Mouse (Mus musculus): ENCODE data around the gene Hvcn1.
A peak's percentile ranks its signal among the peaks of the same experiment; 100 is the strongest.

Gene Hvcn1

DNA sequence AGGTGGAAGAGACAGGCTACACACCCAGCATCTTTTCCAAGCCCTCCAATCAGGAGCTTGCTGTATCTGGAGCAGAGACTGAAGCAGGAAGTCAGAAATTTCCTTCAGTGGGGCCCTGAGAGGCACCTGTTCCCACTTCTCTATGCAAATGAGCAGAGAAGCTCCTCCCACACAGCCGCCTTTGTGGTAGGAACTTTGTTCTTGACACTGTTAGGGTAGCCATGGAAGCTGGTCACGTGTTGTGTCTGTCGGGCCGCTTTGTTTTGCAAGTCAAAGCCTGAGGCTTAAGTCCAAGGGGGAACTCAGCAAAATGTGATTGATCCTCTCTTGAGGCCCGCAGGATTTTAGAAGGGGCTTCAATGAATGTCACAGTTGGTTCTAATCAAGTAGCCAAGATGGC is 68.2 kb downstream of the Hvcn1 start:
- no peak for DNase-seq

DNA sequence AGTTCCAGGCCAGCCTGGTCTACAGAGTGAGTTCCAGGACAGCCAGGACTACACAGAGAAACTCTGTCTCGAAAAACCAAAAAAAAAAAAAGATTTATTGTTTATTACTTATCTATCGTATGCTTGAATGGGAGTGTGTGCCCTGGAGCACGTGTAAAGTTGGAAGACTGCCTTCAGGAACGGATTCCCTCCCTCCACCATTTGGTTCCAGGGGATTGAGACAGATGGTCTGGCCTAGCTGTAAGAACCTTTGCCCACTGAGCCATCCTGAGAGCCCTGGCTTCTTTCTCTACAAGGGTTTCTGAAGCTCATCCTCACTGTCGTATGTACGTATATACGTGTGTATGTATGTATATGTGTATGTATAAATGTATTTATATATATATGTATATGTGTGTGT is 72.3 kb downstream of the Hvcn1 start:
- no peak for DNase-seq

GRCm38 (mm10) chr5:122279799-122280421 is 73.3 kb downstream of the Hvcn1 start:
- DNase-seq = no peak

- no peak for DNase-seq
Observed at GRCm38 (mm10) chr5:122280422-122280826, 73.8 kb downstream of the Hvcn1 start.

DNA sequence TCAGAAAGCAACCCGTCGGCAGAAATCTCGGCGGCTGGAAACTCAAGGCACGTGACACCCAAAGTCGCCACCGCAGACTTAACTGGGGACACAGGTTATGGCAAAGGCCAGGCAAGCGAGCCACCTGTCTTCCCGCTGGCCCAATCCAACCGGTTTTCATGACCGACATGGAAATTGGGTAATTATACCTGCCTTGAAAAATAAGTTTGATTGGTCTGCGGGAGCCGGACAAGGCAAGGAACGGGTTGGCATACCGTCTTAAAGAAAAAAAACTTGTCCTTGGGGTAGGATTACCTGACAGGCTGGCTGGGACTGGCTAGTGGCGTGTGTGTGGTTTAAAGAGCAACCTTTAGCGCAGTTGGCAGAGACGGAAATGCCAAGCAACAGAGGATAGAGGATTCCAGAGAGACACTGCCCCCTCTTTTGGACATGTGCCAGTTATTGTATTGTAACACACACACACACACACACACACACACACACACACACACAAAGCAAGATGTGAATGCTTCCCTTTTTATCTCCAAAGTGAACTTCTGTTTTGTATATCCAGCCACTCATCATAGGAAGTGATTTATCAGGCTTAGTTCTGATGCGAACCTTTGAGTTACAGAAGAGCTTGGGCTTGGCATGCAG is 74.3 kb downstream of the Hvcn1 start:
- DNase-seq = no peak

- DNase-seq = no peak
Observed at GRCm38 (mm10) chr5:122283828-122284182, 77.2 kb downstream of the Hvcn1 start.

- peak; percentile 85 for DNase-seq
Observed at GRCm38 (mm10) chr5:122284183-122285028, 77.8 kb downstream of the Hvcn1 start, which contains the start of gene Pptc7. Gene Pptc7, plus strand, starts transcription at chr5:122284365.

DNA sequence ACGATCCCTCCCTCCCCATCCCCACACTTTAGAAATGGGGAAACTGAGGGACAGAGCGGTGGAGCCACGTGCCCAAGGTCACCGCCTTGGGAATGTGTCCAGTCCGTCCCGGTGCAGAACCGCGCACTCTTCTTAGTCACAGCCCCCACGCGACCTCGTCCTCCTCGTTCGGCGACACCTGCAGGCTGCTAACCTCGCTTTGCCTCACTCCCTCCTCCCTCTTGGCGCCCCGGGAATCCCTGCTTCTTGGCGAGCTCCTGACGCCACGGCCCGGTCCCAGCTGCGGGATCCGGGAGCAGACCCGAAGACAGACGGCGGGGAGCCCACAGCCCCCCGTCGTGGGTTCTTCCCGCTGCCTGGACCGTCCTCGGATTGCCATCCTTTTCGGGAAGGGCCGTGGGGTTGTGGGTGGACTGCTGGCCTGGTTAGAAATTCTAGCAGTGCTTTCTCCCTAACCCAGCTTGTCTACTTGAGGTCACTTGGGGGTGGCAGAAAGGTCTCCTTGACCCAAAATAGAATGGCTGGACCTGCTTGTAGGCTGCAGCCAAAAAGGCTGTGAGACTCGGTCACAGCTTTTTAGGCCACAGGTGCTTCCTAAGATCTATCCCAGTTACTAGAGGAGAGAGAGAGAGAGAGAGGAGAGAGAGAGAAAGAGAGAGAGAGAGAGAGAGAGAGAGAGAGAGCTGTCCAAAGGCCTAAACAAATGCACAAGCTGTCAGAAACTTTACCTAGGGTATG is 78.6 kb downstream of the Hvcn1 start:
- no peak for DNase-seq

- DNase-seq = no peak
Observed at GRCm38 (mm10) chr5:122285767-122286150, 79.2 kb downstream of the Hvcn1 start.

DNA sequence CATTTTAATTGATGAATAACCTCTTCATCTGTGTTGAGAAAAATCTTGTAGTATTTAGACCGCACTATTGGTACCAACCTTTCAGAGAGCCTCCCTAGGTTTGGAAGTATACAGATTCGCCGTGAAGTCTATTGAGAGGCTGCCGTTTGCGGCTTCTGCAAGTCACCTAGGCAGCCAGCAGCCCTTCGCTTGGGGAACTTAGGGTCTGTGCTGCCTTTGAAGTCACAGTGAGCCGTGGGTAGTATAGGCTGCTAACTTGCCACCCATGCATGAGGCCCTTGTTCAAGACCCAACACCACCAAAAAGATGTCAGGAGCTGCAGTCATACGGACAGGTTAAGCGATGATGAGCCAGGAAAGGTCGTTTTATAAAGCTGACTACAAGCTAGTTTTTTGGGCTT is 79.6 kb downstream of the Hvcn1 start:
- DNase-seq = no peak

DNA sequence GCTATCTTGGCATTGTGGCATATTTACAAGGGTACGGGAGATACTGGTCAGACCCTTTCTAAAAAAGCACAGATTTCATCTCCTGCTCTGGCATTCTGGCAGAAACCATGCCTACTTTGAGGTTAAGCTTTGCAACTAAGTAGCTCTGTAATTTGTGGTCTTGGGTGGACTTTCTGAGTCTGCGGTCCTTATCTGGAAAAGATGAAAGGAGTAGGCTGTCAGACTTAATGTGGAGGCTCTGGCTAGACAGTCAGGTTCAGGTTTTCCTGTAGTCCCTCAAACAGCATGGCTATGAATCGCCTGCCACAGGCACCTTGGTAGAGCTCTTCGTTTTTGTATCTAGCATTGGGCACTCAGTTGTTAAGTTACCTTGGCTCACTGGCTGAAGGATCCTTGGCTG is 80.4 kb downstream of the Hvcn1 start:
- DNase-seq = no peak

- DNase-seq = no peak
Observed at GRCm38 (mm10) chr5:122288147-122288811, 81.7 kb downstream of the Hvcn1 start.

GRCm38 (mm10) chr5:122291149-122291548 is 84.5 kb downstream of the Hvcn1 start:
- DNase-seq = no peak
